Mouse (Mus musculus): Measurements from ENCODE around the gene Atl2.

Atl2 gene

DNA sequence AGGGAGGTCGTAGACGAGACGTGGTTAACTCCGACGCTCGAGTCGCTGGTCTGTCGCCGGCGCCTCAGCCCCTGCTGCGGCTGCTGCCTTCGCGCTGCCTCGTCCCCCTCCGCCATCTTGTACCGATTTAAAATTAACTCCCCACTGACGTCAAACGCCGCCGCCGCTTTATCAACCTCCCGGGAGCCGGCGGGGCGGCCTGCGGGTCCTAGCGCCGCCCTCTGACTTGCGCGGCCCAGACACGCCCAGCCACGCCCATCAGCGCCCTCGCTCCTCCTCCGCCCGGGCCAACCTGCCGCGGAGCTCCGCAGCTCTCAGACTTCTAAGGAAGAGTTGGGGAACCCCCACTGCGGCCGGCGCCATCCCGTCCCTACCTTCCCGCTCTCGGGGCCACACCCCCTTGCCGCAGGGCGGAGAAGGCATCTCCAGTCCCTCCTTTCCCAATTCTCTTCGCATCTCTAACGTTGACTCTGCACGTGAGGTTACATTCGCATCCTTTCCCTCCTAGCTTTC is at the start of gene Atl2:
Gene Atl2 (minus strand): TSS at position 213 of the 513 bp plus-strand sequence.
- DNase-seq (ENCODE audit: low spot score in 2 of 2): peak; percentile 90 to 93

- DNase-seq (ENCODE audit: low spot score in 2 of 2): no peak
Measured at GRCm38 (mm10) chr17:79944851-79945250, 48.9 kb upstream of the Atl2 start.

- DNase-seq (ENCODE audit: low spot score in 2 of 2): no peak
Measured at GRCm38 (mm10) chr17:79942418-79942817, 46.5 kb upstream of the Atl2 start.

- no peak for DNase-seq (ENCODE audit: low spot score in 2 of 2)
Measured at GRCm38 (mm10) chr17:79939133-79939532, 43.2 kb upstream of the Atl2 start.

DNA sequence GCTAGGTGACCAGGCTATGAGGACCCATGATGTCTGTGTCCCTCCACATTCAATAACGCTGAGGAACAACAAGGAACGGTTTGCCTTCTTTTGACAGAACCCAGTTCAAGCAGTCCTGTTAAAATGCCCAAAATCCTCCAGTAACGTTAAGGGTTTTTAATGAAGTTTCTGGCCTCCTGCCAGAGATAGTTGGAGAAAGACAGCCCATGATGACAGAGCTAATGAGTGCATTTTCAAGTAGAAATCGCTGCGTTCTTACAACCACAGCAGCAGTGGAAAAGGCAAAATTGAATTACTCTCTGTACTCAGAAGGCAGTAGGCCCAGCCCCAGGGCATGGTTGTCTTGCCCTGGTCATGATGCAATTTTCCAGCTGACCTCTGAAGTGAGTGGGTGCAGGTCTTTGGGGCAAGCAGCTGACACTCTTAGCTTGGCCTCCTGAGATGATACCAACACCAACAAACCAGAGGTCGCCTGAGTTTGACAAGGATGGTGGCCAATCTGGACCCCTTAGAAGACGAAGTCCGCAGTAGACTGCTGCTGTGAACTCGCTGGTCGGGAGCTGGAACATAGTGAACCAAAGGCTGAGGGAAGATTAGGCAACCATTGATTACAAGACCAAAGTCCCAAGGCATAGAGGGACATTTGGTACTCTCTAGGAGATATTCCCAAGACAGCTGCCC is 42.1 kb upstream of the Atl2 start:
- DNase-seq (ENCODE audit: low spot score in 2 of 2): no peak

GRCm38 (mm10) chr17:79934370-79934769 is 38.4 kb upstream of the Atl2 start:
- DNase-seq (ENCODE audit: low spot score in 2 of 2): no peak

- DNase-seq (ENCODE audit: low spot score in 2 of 2): no peak
Measured at GRCm38 (mm10) chr17:79932676-79933278, 36.9 kb upstream of the Atl2 start.

DNA sequence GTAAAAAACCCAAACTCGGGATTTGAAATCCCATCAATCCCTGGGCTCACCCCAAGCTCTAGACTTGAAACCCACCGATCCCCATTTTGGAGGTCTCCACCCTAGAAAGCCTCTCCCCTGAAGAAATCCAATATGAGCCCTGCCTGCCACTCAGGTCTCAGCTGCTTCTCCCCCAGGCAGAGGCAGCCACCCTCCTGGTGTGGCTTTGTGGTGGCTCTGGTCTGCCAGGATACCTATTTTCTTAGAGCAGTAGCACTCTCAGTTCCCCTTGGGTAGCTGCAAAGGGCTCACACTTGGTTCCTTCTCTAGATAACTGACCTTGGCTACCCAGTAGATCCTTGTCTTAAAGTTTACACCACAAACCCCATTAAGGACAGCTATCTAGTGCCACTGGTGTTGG is 31.2 kb upstream of the Atl2 start:
- DNase-seq (ENCODE audit: low spot score in 2 of 2): no peak

GRCm38 (mm10) chr17:79926486-79926885 is 30.6 kb upstream of the Atl2 start:
- DNase-seq (ENCODE audit: low spot score in 2 of 2): no peak

DNA sequence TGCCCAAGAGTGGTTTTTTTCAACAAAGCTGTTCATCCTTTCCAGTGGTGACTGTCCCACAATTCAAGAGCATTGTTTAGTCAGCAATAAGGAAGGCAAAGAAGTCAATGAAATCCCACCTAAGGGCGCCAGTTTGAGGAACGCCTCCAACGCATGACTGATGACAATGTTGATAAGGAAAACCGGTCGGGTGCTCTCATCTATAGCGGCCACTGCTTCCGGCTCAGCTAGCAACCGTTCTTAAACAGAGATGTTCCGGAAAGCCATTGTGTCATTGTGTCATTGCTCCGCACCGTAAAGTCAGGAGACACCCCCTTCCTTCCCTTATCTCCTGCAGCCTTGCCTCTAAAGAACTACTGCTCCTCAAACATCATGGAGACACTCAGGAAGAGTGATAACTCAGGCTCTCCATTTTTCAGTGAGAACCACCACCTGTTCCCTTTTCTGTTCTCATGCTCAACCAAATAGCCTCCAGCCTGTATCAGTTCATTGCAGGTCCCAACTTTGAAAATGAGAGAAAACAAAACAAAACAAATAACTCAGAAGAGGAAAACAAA is 30.0 kb upstream of the Atl2 start:
- no peak for DNase-seq (ENCODE audit: low spot score in 2 of 2)

DNA sequence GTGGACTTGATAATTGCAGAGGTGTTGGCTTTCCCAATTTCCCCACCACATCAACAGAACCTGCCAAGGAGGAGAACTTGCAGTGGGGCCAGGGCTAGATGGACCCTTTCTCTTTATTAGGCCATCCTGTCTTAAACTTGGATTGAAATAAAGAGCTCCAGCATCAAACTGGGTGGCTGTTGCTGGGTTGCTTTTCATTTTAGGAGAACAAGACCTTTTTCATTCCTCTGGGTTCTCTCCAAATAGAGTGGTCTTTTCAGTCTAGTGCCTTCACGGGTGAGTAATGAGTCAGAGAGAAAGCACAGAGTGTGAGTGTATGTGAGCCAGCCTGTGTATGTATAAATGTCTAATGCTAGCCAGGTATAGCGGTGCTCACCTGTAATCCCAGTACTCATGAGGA is 24.4 kb upstream of the Atl2 start:
- no peak for DNase-seq (ENCODE audit: low spot score in 2 of 2)

DNA sequence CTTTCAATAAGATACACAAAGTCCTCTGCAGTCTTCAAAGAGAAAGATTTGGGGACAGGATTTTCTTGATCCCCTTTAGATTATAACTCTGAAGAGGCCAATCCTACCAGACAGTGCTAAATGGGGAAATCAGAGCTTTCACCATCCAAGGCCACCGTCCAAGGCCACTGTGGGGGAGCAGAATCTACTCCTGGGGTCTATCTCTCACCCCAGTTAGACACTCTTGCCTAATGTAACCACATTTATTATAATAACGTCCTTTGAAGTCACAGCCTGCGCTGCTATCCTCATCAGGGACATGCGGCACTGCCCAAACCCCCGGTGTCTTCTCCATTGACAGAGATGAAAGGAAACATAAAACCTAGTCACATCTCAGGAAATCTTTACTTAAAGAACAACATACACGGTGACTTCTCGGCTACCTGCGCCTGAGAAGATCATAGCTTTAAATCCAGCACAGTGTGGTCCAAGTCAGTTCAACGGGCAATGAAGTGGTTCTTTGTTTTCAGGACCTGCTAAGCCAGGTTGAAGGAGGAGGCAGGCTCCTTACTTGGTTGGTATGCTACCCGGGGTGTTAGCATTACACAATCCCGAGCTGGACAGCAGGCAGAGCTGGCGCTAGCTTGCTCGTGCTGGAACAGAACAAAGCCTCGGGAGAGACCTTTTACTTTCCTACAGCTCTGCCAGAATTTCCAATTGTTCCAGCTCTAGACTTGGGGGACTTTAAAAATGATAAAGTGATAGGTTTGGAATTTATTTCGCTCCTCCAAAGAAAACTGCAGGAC is 23.8 kb upstream of the Atl2 start:
- DNase-seq (ENCODE audit: low spot score in 2 of 2): no peak

DNA sequence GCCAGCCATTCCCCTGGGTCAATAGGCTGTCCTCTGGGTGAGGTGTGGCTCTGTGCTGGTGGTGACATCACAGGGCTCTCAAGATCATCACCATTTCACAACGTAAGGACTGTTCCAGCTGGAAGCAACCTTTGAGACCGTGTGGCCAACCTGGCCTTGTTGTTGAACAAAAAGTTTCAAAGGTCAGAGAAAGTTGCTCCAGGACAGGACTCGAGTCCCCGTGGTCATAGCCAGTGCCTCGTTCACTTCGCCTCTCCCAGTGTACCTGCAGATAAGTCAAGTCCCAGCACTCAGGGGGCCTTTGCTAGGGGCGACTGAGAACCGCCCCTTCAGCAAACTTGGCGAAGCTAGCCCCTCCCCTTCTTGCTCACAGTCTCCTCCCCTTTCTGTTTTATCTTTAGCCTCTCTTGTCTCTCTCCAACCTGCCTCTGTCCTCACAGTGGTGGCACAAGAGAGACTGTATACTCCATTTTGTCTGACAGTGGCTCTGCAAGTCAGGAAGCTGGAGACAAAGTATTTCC is 22.6 kb upstream of the Atl2 start:
- no peak for DNase-seq (ENCODE audit: low spot score in 2 of 2)

GRCm38 (mm10) chr17:79916996-79917395 is 21.1 kb upstream of the Atl2 start:
- DNase-seq (ENCODE audit: low spot score in 2 of 2): no peak

- no peak for DNase-seq (ENCODE audit: low spot score in 2 of 2)
Measured at GRCm38 (mm10) chr17:79912174-79912573, 16.3 kb upstream of the Atl2 start.

- DNase-seq (ENCODE audit: low spot score in 2 of 2): no peak
Measured at GRCm38 (mm10) chr17:79911718-79912117, 15.8 kb upstream of the Atl2 start.

DNA sequence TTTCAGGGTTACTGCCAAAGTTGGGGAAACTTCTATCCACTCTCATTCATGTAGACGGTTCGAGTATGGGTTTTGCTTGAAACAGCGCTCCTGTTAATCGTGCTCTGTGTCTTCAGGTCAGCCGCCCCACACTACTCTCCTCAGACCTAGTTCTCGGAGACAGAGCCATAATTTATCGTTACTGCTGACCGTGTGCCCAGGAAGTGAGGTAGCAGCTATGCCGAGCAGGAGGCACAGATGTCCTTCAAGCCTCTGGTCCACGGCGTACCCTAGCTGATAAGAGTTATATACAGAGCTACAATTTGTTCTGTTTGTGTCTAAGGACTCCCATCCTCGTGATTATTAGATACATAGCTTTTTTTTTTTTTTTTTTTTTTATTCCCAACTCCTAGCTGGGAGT is 13.6 kb upstream of the Atl2 start:
- no peak for DNase-seq (ENCODE audit: low spot score in 2 of 2)

DNA sequence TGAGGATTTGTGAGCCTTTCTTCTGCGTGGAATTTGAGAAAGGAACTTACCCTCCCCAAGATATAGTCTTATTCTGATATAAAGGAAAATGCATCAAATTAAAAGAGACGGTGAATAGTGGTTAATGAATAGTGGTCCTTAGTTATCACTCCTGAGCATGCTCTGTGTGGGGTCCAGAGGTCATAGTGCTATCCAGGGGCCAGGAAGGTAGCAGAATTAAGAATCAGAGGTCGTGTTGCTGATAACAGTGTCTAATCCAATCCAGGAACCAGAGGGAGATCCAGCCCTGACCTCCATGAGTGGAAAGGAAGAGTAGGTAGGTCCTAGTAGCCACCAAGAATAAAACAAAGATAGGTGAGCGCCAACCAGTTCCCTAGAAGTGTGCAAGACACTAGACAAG is 11.8 kb upstream of the Atl2 start:
- no peak for DNase-seq (ENCODE audit: low spot score in 2 of 2)

DNA sequence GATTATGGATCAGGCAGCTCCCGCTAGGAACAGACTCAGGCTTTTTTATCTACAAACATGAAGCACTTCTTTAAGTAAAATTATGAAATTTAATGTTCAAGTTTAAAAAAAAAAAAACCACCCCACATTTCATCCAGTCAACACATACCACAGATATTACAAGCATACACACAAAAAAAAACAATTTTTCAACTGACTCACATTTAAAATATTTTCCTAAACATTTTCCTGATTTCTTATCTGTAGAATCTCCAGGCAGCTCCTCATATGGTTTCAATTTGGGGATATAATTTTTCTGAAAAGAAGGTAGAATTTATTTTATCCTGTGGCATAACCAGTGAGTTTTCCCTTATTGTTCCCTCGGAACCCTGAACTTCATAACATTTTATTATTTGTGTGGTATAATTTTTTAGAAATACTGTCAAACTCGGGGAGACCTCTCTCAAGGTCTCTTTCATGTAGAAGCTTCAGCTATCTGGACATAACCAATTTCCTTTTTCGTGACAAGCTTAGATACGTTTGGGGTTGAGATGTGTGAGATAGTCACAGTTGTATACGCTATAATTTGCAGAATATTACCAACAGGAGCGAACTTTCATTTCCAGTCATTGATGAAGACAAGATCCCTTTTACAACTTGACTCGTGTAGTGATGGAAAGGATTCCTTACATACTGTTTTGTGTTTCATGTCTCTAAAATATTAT is 11.0 kb upstream of the Atl2 start:
- no peak for DNase-seq (ENCODE audit: low spot score in 2 of 2)

DNA sequence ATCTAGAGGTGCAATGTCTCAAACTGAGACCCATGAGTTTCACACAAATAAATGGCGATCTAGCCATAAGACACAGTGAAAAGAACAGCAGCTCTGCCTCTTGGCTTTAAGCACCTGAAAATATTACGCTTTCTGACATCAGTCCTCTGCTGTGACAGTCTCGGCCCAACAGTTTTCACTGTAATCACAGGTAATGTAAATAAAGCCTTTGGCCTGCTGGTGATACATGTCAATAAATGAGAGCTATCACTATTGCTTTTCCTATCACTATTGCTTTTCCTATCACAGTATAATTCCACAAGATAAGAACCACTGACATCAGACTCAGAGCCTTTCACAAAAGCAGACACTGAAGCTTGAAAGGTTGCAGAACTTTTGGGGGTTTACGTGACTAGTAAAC is 8.7 kb upstream of the Atl2 start:
- DNase-seq (ENCODE audit: low spot score in 2 of 2): no peak

DNA sequence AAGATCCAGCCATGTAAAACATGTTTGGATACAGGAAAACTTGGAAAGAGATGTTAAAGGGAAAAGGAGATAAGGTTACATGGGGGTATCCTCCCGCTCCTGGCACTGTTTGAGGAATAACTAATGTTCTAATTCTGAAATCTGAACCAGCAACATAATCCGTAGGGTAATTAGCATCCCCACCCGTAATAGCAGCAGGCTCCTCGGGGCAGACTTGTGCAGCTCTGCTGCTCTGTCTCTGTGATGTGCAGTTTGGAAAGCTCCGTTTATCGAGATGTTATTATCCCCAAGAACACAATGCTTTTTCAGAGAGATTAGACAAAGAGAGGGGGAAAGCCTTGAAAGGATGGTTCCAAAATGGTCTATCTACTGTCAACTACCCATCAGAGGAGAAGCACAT is 5.3 kb upstream of the Atl2 start:
- DNase-seq (ENCODE audit: low spot score in 2 of 2): no peak

Measured in urinary bladder, adult 18-20 months (tissue).